Mouse (Mus musculus): ENCODE measurements around the gene Gm20075. TPM values are rescaled to one million over a fixed set of nuclear protein-coding genes. Genes with fewer than 3 reads are reported as not detected.
"Not testable (repeated sequence)": the region's sequence is repeated elsewhere in the genome, so short reads cannot be mapped to it uniquely, and the experiment has no call there.

Gene Gm20075
- 4.6 and 6.6 TPM in 2 replicates for polyA plus RNA-seq (2015; fragmentation: Nextera tagmentation; extraction: Ambion mirVana)

DNA sequence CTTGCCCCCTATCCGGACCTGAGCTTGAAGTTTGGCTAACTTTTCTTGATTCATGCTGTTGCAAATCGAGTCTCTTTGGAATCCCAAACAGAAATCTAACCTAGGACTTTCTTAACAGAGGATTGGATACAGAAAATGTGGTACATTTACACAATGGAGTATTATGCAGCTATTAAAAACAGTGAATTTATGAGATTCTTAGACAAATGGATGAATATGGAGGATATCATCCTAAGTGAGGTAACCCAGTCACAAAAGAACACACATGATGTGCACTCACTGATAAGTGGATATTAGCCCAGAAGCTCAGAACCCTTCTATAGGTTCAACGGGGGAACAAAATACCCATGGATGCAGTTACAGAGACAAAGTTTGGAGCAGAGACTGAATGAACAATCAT, at the start of gene Gm20075:
Gm20075 (minus strand) TSS at position 101 of the 400 bp plus-strand sequence.
- H3K9ac ChIP-seq; H3K4me1 ChIP-seq (replicated peaks); H3K9me3 ChIP-seq (replicated peaks); H3K36me3 ChIP-seq (replicated peaks); H3K4me3 ChIP-seq (replicated peaks); ATAC-seq (ENCODE audit: insufficient read depth); H3K27me3 ChIP-seq; H3K27ac ChIP-seq (replicated peaks); H3K4me2 ChIP-seq: not testable (repeated sequence)
- 48% methylated on average over 3 of the region's 3 CpGs for WGBS (ENCODE audit: insufficient replicate concordance)

DNA sequence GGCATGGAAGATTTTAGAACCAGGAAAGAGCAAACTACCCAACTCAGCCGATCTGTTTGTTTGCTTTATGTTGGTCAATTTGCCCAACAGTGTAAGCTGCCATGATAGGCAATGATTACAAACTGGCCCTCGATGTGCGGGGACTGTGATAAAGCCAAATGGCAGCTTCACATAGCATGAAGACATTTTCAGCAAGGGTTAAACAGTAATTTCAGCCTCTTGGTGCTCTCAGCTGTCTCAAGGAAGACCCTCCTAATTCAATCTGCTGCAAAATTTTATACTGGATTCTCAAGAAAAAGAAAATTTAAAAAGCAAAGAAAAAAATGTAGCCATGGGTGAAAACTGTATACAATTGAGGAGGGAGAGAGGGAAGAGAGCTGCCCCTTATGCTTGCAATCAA, 47.9 kb upstream of the Gm20075 start:
- peaks cover 61% of the 10 kb centered on the region for H3K27me3 ChIP-seq
- no peak for ATAC-seq (ENCODE audit: insufficient read depth)
- no peaks in the 10 kb centered on the region for H3K36me3 ChIP-seq (replicated peaks)
- H3K4me3 ChIP-seq (replicated peaks) = no peak overlapping the region
- no peak overlapping the region for H3K9ac ChIP-seq
- no peaks in the 10 kb centered on the region for H3K4me1 ChIP-seq (replicated peaks)
- H3K27ac ChIP-seq (replicated peaks) = no peak overlapping the region
- WGBS (ENCODE audit: insufficient replicate concordance) = 57% methylated on average over 3 of the region's 3 CpGs
- H3K9me3 ChIP-seq (replicated peaks) = no peaks in the 10 kb centered on the region
- H3K4me2 ChIP-seq = no peak overlapping the region

DNA sequence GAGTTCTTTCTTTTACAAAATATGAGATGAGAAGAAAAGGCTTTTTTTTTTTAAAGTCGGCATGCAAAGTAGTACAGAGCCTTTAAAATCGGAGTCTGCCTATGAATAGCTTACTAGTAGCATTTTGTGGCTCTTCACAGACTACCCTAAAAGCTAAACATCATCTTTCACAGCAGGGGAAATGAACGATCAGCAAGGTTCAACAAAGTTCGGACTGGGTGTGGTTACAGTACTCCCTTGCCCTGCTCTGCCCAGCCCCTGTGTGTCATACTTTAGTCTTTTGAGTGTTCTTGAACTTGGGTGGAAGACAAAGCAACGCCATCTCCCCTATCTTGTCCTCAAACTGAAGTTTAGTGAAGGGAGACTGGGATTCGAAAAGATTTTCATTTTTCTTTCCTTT, 45.5 kb upstream of the Gm20075 start:
- H3K4me3 ChIP-seq (replicated peaks) = no peak overlapping the region
- 47% methylated on average over 6 of the region's 6 CpGs for WGBS (ENCODE audit: insufficient replicate concordance)
- H3K36me3 ChIP-seq (replicated peaks) = no peaks in the 10 kb centered on the region
- no peak overlapping the region for H3K27ac ChIP-seq (replicated peaks)
- H3K4me2 ChIP-seq = no peak overlapping the region
- H3K4me1 ChIP-seq (replicated peaks) = no peaks in the 10 kb centered on the region
- no peaks in the 10 kb centered on the region for H3K9me3 ChIP-seq (replicated peaks)
- peaks cover 37% of the 10 kb centered on the region for H3K27me3 ChIP-seq
- no peak for ATAC-seq (ENCODE audit: insufficient read depth)
- no peak overlapping the region for H3K9ac ChIP-seq

DNA sequence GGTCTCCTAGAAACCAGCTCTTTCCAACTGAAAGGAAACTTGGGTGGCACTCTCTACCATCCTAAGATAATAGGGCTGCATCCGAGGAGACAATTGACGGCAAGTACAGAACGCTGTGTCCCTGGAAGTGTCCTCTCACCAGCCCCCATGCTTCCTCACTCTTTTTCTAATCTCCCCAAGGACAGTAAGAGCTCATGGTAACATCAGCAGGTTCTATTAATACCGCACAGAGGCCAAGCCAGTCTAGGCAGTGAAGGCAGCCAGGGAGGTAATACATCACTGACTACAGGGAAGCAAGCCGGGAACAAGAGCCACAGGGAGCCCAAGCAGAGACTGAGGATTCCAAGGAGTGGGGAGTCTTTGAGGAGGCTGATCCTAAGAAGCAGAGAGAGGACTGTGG, 43.8 kb upstream of the Gm20075 start:
- Histone ChIP-seq H3K4me2 (no peak overlapping the region), H3K9ac (no peak overlapping the region), H3K27me3 (peaks cover 20% of the 10 kb centered on the region), H3K4me3 (replicated peaks) (no peak overlapping the region), H3K27ac (replicated peaks) (no peak overlapping the region), H3K9me3 (replicated peaks) (no peaks in the 10 kb centered on the region), H3K4me1 (replicated peaks) (no peaks in the 10 kb centered on the region), H3K36me3 (replicated peaks) (no peaks in the 10 kb centered on the region)
- no peak for ATAC-seq (ENCODE audit: insufficient read depth)
- WGBS (ENCODE audit: insufficient replicate concordance) = 61% methylated on average over 5 of the region's 5 CpGs

DNA sequence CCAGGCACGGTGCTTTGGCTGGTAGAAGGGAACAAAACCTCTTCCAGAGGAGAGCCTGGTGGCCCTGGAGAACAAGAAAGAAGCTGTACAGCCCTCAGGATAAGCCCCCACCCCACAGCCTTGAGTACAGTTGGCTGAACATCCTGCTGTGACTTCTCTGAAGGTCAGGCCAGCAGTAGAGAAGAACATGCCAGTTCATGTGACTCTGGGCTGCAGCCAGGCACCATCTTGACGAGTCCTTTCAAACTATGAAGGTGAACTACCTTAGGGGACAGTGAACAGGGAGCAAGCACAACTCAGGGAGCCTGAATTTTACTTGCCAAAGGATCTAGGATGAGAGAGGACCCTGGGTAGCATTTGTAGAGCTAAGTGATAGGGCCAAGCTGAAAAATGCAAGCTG, 31.5 kb upstream of the Gm20075 start:
- WGBS (ENCODE audit: insufficient replicate concordance) = 53% methylated on average over 2 of the region's 2 CpGs
- Histone ChIP-seq H3K36me3 (replicated peaks) (no peaks in the 10 kb centered on the region), H3K4me1 (replicated peaks) (no peaks in the 10 kb centered on the region), H3K4me2 (no peak overlapping the region), H3K9ac (no peak overlapping the region), H3K9me3 (replicated peaks) (no peaks in the 10 kb centered on the region), H3K27ac (replicated peaks) (no peak overlapping the region), H3K4me3 (replicated peaks) (no peak overlapping the region), H3K27me3 (no peaks in the 10 kb centered on the region)
- no peak for ATAC-seq (ENCODE audit: insufficient read depth)

DNA sequence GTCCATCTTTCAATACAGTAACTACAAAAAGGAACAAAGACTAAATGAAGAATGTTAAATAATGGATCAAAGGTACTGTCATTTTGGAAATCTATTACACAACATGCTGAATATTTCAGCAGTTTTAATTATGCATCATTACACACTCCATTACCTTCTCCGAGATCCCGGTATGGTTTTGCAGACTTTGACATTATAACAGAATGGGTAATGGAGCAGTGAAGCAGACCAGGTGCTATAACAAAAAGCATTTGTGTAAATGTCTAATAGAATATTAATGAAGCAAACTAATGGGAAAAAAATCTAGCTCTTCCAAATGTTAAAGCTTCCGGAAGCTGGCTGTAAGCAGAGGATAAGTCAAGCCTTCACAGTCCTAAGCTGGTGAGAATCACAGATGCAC, 29.6 kb upstream of the Gm20075 start:
- H3K9ac ChIP-seq = no peak overlapping the region
- no peak overlapping the region for H3K27ac ChIP-seq (replicated peaks)
- 72% methylated on average over 3 of the region's 3 CpGs for WGBS (ENCODE audit: insufficient replicate concordance)

DNA sequence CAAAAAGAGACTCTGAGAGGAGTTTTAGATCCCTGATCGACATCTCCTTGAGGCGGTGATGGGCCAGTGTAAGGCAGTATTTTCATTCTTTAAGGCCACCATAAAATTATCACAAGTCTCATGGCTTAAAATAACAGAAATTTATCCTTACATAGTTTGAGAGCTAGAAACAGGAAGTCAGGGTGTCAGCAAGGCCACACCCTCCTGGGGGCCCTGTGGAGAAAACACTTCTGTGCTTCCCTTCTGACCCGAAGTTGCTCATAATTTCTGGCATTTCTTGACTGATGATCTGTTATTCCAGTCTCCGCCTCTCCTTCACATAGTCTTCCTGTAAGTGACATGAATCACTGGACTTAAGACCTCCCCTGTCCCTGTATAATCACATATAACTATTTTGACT, 25.2 kb upstream of the Gm20075 start:
- H3K27ac ChIP-seq (replicated peaks) = no peak overlapping the region
- H3K4me3 ChIP-seq (replicated peaks) = no peak overlapping the region
- H3K27me3 ChIP-seq = no peaks in the 10 kb centered on the region
- no peaks in the 10 kb centered on the region for H3K36me3 ChIP-seq (replicated peaks)
- H3K9me3 ChIP-seq (replicated peaks) = no peaks in the 10 kb centered on the region
- H3K9ac ChIP-seq = no peak overlapping the region
- H3K4me1 ChIP-seq (replicated peaks) = no peaks in the 10 kb centered on the region
- 43% methylated on average over 4 of the region's 4 CpGs for WGBS (ENCODE audit: insufficient replicate concordance)
- H3K4me2 ChIP-seq = no peak overlapping the region
- ATAC-seq (ENCODE audit: insufficient read depth) = no peak

More for the DNA sequence above, 29.6 kb upstream of the Gm20075 start:
- no peak for ATAC-seq (ENCODE audit: insufficient read depth)
- Histone ChIP-seq H3K4me2 (no peak overlapping the region), H3K4me3 (replicated peaks) (no peak overlapping the region), H3K27me3 (no peaks in the 10 kb centered on the region), H3K4me1 (replicated peaks) (no peaks in the 10 kb centered on the region), H3K36me3 (replicated peaks) (no peaks in the 10 kb centered on the region), H3K9me3 (replicated peaks) (no peaks in the 10 kb centered on the region)

DNA sequence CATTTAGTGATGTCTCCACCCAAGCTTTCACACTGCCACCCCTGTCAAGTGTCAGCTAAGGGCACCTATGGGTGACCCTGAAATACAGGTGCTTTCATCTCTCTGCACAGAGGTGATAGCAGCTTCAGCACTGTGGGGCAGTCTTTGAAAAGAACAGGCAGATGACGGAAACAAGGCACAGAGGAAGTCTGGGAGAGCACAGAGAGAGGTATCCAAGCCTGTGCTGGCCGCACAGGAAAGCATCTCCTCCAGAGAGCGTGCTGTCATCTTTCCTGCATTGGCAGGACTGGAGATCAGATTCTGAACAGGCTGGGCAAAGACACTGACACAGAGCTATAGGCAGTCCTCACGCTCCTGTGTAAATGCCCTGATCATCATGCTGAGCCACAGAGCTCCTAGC, 9.8 kb upstream of the Gm20075 start:
- WGBS (ENCODE audit: insufficient replicate concordance) = 57% methylated on average over 4 of the region's 4 CpGs
- Histone ChIP-seq H3K9ac (no peak overlapping the region), H3K36me3 (replicated peaks) (no peaks in the 10 kb centered on the region), H3K4me3 (replicated peaks) (no peak overlapping the region), H3K27me3 (no peaks in the 10 kb centered on the region), H3K27ac (replicated peaks) (no peak overlapping the region), H3K9me3 (replicated peaks) (no peaks in the 10 kb centered on the region), H3K4me1 (replicated peaks) (no peaks in the 10 kb centered on the region), H3K4me2 (no peak overlapping the region)
- no peak for ATAC-seq (ENCODE audit: insufficient read depth)

DNA sequence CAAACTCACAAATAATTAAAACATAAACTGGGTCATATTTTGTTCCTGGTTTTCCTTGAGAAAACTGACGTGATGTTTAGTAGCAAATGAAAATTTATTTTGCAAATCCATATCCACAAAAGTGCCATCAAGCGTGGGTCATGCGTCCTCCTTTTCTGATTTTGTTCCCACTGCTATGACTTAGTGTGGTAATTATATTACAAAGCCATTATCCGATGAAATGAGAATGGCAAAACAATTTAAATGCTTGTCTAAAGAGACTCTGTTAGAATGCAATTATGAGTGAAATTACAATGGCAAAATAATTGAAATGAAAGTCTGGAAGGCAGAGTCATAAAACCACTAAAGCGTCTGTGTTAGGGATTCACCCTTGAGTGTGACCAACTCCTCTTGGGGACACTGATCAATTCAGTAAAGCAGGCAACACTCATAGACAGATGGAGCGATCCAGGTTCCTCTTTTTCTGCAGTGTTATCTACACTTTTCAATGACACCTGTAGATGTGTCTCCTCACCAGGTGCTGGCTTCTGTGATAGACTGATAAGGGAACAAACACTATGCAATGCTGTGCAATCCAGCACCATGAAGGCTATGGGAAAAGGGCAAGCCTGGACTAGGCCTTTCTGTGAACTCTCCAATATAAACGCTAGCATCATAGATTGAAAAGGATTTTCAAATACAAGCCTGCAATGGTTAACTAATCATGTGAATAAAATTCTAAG, 4.6 kb upstream of the Gm20075 start:
- Histone ChIP-seq H3K4me3 (replicated peaks) (no peak overlapping the region), H3K36me3 (replicated peaks) (no peaks in the 10 kb centered on the region), H3K27ac (replicated peaks) (no peak overlapping the region), H3K4me2 (no peak overlapping the region), H3K4me1 (replicated peaks) (no peaks in the 10 kb centered on the region), H3K27me3 (no peaks in the 10 kb centered on the region), H3K9me3 (replicated peaks) (no peaks in the 10 kb centered on the region), H3K9ac (no peak overlapping the region)
- whole genome bisulfite sequencing (ENCODE audit: insufficient replicate concordance) = 51% methylated on average over 7 of the region's 7 CpGs
- no peak for ATAC-seq (ENCODE audit: insufficient read depth)

DNA sequence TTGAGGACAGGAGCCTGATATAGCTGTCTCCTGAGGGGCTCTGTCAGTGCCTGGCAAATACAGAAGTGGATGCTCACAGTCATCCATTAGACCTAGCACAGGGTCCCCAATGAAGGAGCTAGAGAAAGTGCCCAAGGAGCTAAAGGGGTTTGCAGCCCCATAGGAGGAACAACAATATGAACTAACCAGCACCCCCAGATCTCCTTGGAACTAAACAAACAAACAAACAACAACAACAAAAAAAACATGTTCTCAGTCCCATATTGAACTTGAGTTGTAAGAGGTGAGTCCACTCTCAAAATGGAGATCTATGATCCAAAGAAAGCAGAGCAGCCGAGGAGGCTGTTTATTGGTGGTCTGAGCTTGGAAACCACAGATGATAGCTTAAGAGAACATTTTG, 578 bp upstream of the Gm20075 start, which contains the start of gene Gm17190:
Gm17190 (plus strand) TSS at position 301 of the 400 bp plus-strand sequence.
- H3K27me3 ChIP-seq; ATAC-seq (ENCODE audit: insufficient read depth); H3K4me1 ChIP-seq (replicated peaks); H3K27ac ChIP-seq (replicated peaks); H3K9me3 ChIP-seq (replicated peaks); H3K4me3 ChIP-seq (replicated peaks); H3K4me2 ChIP-seq; H3K9ac ChIP-seq; H3K36me3 ChIP-seq (replicated peaks): not testable (repeated sequence)
- WGBS (ENCODE audit: insufficient replicate concordance) = 64% methylated on average over 1 of the region's 1 CpGs

DNA sequence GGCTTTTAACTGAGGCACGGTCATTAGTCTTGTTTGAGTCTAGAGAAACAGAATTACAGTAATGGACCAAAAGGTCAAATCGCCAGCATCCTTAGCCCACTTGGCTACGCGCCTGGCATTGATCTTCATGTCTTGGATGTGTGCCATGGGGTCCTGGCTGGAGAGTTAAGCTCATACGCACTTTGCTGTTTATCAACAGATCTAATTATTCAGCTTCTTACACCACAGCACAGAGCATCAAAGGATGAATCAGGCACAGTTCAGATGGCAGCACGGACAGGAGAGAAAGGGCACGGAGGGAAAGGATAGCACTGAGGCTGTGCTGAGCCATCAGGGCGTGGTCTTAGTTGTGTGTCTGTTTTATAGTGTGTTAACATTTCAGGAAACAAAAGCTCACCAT, 7.6 kb downstream of the Gm20075 start:
- WGBS (ENCODE audit: insufficient replicate concordance) = 63% methylated on average over 8 of the region's 8 CpGs
- no peak overlapping the region for H3K4me3 ChIP-seq (replicated peaks)
- H3K9me3 ChIP-seq (replicated peaks) = no peaks in the 10 kb centered on the region
- no peak overlapping the region for H3K27ac ChIP-seq (replicated peaks)
- no peaks in the 10 kb centered on the region for H3K36me3 ChIP-seq (replicated peaks)
- no peak overlapping the region for H3K9ac ChIP-seq
- ATAC-seq (ENCODE audit: insufficient read depth) = no peak
- H3K4me1 ChIP-seq (replicated peaks) = no peaks in the 10 kb centered on the region
- H3K4me2 ChIP-seq = no peak overlapping the region
- H3K27me3 ChIP-seq = no peaks in the 10 kb centered on the region

DNA sequence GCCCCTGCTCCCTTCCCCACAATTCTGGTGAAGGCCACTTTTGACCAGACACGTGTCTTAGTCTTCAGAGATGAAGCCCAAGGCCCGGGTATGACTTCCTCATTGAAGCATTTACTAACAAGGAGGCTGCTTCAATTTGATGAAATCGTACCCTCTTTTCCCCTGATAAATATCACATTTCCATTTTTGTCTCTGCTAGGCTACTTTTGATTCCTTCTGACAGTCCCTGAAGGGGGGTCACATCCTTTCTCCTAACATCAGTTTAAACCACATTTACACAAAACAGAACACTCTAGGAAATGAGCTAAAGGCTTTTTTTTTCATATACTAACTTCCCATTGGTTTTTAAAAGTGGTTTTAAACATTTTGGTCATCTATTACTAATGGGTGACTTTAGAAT, 28.4 kb downstream of the Gm20075 start:
- no peaks in the 10 kb centered on the region for H3K27me3 ChIP-seq
- no peaks in the 10 kb centered on the region for H3K36me3 ChIP-seq (replicated peaks)
- no peaks in the 10 kb centered on the region for H3K4me1 ChIP-seq (replicated peaks)
- H3K27ac ChIP-seq (replicated peaks) = no peak overlapping the region
- H3K9me3 ChIP-seq (replicated peaks) = no peaks in the 10 kb centered on the region
- H3K9ac ChIP-seq = no peak overlapping the region
- H3K4me3 ChIP-seq (replicated peaks) = no peak overlapping the region
- no peak overlapping the region for H3K4me2 ChIP-seq
- WGBS (ENCODE audit: insufficient replicate concordance) = 22% methylated on average over 3 of the region's 3 CpGs
- no peak for ATAC-seq (ENCODE audit: insufficient read depth)
